Mouse (Mus musculus) heart, postnatal 0 days (tissue): ENCODE data around the gene Dmrt3. TPM values are rescaled to one million over a fixed set of nuclear protein-coding genes. Genes with fewer than 3 reads are reported as not detected.
A peak's percentile ranks its signal among the peaks of the same experiment; 100 is the strongest.

Source experiments
- ATAC-seq: fragments of 200-750 bp; cut with Nextera tagmentation; 2 replicates; pipeline ENCODE4 v1.8.0; 2017; ENCODE audit warnings: low read depth, moderate number of reproducible peaks, moderate library complexity; ENCODE audit not compliant: insufficient read depth
- DNase-seq: peaks from one replicate; pipeline ENCODE4 v3.0.0-alpha.2; 2016; ENCODE audit warnings: low spot score
- H3K27ac ChIP-seq: fragments of 300-500 bp; sonication (generic); 2 replicates; pipeline ENCODE4 v1.5.1; 2014; ENCODE audit warnings: low read depth, mild to moderate bottlenecking
- H3K27me3 ChIP-seq: fragments of 300-500 bp; sonication (generic); 2 replicates; pipeline ENCODE4 v1.6.1; 2014; ENCODE audit warnings: low read length, mixed read lengths; ENCODE audit not compliant: control insufficient read depth, insufficient read depth
- H3K36me3 ChIP-seq: fragments of 300-500 bp; sonication (generic); replicated peaks from 2 replicates; pipeline ENCODE4 v1.6.1; 2014; ENCODE audit warnings: low read length, mixed read lengths; ENCODE audit not compliant: control insufficient read depth, insufficient read depth
- H3K4me1 ChIP-seq: fragments of 300-500 bp; sonication (generic); 2 replicates; pipeline ENCODE4 v1.6.1; 2014; ENCODE audit warnings: antibody characterized with exemption; ENCODE audit not compliant: control insufficient read depth, insufficient read depth
- H3K4me2 ChIP-seq: fragments of 300-500 bp; sonication (generic); 2 replicates; pipeline ENCODE4 v1.6.1; 2014; ENCODE audit warnings: low read depth, mild to moderate bottlenecking, low read length, moderate library complexity
- H3K4me3 ChIP-seq: fragments of 300-500 bp; sonication (generic); 2 replicates; pipeline ENCODE4 v1.5.1; 2014; ENCODE audit warnings: low read depth, low read length
- H3K9ac ChIP-seq: fragments of 300-500 bp; sonication (generic); replicated peaks from 2 replicates; pipeline ENCODE4 v1.6.1; 2014; ENCODE audit warnings: low read depth, low read length, mixed read lengths
- H3K9me3 ChIP-seq: fragments of 300-500 bp; sonication (generic); replicated peaks from 2 replicates; pipeline ENCODE4 v1.6.1; 2016; ENCODE audit warnings: low read length; ENCODE audit not compliant: control insufficient read depth
- CTCF ChIP-seq: IDR thresholded peaks from 2 replicates; pipeline ENCODE4 v1.5.1; 2016; ENCODE audit warnings: antibody characterized with exemption, control low read depth, low read depth
- EP300 ChIP-seq: IDR thresholded peaks from 2 replicates; pipeline ENCODE4 v1.6.1; 2016; ENCODE audit warnings: antibody characterized with exemption, low read depth
- WGBS: fragments of 180-500 bp; shearing (Covaris S2); extraction: QIAGEN DNeasy Blood & Tissue Kit; methylation state at CpG from one replicate; pipeline ENCODE4 v1.1.7; 2014; 5-methylcytosine and 5-hydroxymethylcytosine counted together
- polyA plus RNA-seq: library from polyadenylated mRNA; unstranded; fragments of >200 nt; fragmentation: Nextera tagmentation; extraction: Ambion mirVana; gene quantifications from 2 replicates; pipeline ENCODE4 v1.2.1, GENCODE M21; 2015
- total RNA-seq: library from RNA; depleted of rRNA; stranded (reverse); fragments of >200 nt; gene quantifications from 2 replicates; pipeline ENCODE4 v1.2.3, GENCODE M21; 2014; ENCODE audit warnings: low replicate concordance; rRNA removed

Dmrt3 gene
- not detected in 2 replicates for total RNA-seq
- 0.04 TPM in 1 of 2 replicates, not detected in the other for polyA plus RNA-seq

GRCm38 (mm10) chr19:25610015-25610410 is at the start of gene Dmrt3:
TSS of gene Dmrt3 (plus strand) at chr19:25610301.
- peak within 1 kb of the TSS; percentile 49 for H3K4me2 ChIP-seq
- under 1% methylated on average over 29 of the region's 29 CpGs for WGBS
- H3K27ac ChIP-seq = no peak within 1 kb of the TSS
- H3K9me3 ChIP-seq = no peaks in the 10 kb centered on the region
- peaks cover 100% of the 10 kb centered on the region for H3K27me3 ChIP-seq
- DNase-seq = no peak
- H3K4me1 ChIP-seq = peaks cover 13% of the 10 kb centered on the region; the same call in 1 of the 2 replicates
- no peak for ATAC-seq
- TF ChIP-seq EP300 (no peak), CTCF (no peak)
- peak within 1 kb of the TSS; percentile 35 for H3K4me3 ChIP-seq
- no peak within 1 kb of the TSS for H3K9ac ChIP-seq
- H3K36me3 ChIP-seq = no peaks in the 10 kb centered on the region

- TF ChIP-seq EP300 = no peak
- no peak for TF ChIP-seq CTCF
- H3K4me2 ChIP-seq = no peak overlapping the region
- 64% methylated on average over 12 of the region's 12 CpGs for WGBS
- H3K36me3 ChIP-seq = no peaks in the 10 kb centered on the region
- DNase-seq (no peak), ATAC-seq (no peak)
- H3K4me1 ChIP-seq = no peaks in the 10 kb centered on the region
- no peak overlapping the region for H3K4me3 ChIP-seq
- no peak overlapping the region for H3K9ac ChIP-seq
- 0 out of 2 replicates have a peak, but pooled peaks cover 6% of the 10 kb centered on the region for H3K9me3 ChIP-seq
- peaks cover 6% of the 10 kb centered on the region; the same call in 1 of the 2 replicates for H3K27me3 ChIP-seq
- no peak overlapping the region for H3K27ac ChIP-seq
Observed at GRCm38 (mm10) chr19:25564430-25564829, 45.7 kb upstream of the Dmrt3 start.

GRCm38 (mm10) chr19:25569778-25570177 is 40.3 kb upstream of the Dmrt3 start:
- Histone ChIP-seq H3K27ac (no peak overlapping the region), H3K4me2 (no peak overlapping the region), H3K9me3 (no peaks in the 10 kb centered on the region), H3K36me3 (no peaks in the 10 kb centered on the region), H3K4me1 (0 out of 2 replicates have a peak, but pooled peaks cover 6% of the 10 kb centered on the region), H3K9ac (no peak overlapping the region), H3K4me3 (no peak overlapping the region), H3K27me3 (peaks cover 12% of the 10 kb centered on the region; the same call in 1 of the 2 replicates)
- TF ChIP-seq EP300 = no peak
- TF ChIP-seq CTCF = no peak
- no peak for ATAC-seq
- no peak for DNase-seq
- WGBS = 56% methylated on average over 7 of the region's 7 CpGs

- Histone ChIP-seq H3K27me3 (0 out of 2 replicates have a peak, but pooled peaks cover 15% of the 10 kb centered on the region), H3K27ac (no peak overlapping the region), H3K4me1 (0 out of 2 replicates have a peak, but pooled peaks cover 10% of the 10 kb centered on the region), H3K9ac (no peak overlapping the region), H3K9me3 (no peaks in the 10 kb centered on the region), H3K4me3 (no peak overlapping the region), H3K36me3 (no peaks in the 10 kb centered on the region), H3K4me2 (peak overlapping the region; percentile 52; the same call in 1 of the 2 replicates)
- DNase-seq (no peak), ATAC-seq (no peak)
- WGBS = 15% methylated on average over 10 of the region's 10 CpGs
- TF ChIP-seq EP300 (no peak), CTCF (no peak)
Observed at GRCm38 (mm10) chr19:25574431-25574830, 35.7 kb upstream of the Dmrt3 start.

- Histone ChIP-seq H3K27me3 (0 out of 2 replicates have a peak, but pooled peaks cover 15% of the 10 kb centered on the region), H3K36me3 (no peaks in the 10 kb centered on the region), H3K4me3 (peak overlapping the region; percentile 17), H3K27ac (no peak overlapping the region), H3K4me2 (peak overlapping the region; percentile 52), H3K9me3 (no peaks in the 10 kb centered on the region), H3K4me1 (0 out of 2 replicates have a peak, but pooled peaks cover 10% of the 10 kb centered on the region), H3K9ac (no peak overlapping the region)
- ATAC-seq (peak; percentile 47; the same call in 1 of the 2 replicates), DNase-seq (peak; percentile 22)
- TF ChIP-seq EP300 = no peak
- TF ChIP-seq CTCF = no peak
- whole genome bisulfite sequencing = 2% methylated on average over 17 of the region's 17 CpGs
Observed at GRCm38 (mm10) chr19:25574981-25575814, 34.9 kb upstream of the Dmrt3 start.
